Mouse (Mus musculus): ENCODE results near the gene Ano1.

Gene Ano1

DNA sequence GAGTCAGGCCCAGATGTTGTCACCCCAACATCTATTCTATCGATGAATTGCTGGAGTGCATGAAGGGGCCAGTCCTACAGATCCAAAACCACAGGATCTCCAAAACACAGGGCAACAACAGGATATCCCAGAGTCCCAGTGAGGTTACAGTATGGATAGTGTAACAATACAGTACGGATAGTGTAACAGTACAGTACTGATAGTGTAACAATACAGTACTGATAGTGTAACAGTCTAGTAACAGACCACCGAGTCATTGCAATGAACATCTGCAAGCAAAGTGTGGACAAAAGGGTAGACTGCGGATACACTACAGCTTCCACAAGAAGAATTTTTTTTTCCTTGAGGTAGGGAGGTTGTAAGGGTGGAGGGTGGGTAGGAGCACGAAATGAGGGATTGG lies 210.4 kb downstream of the Ano1 start:
- no peak for DNase-seq (ENCODE audit: low read depth, low spot score)

DNA sequence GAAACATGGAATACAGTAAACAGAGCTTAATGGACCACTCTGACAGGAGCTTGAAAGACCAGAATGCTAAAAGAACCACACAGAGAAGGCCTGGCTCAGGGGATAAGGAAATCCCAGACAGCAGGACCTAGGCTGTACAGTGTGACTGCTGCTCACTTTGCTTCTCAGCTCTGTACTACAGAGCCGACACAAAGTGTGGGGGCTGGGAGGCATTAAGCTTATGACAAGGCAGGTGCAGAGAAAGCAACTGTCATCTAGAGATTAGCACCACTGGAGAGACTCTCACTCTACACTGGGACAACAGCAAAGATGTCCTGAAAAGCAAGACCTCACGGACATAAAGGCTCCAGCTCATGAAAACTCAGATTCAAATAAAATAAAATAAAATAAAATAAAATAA lies 212.6 kb downstream of the Ano1 start:
- DNase-seq (ENCODE audit: low read depth, low spot score): no peak
